Mouse (Mus musculus): ENCODE measurements around the gene Cyp11a1. TPM values are rescaled to one million over a fixed set of nuclear protein-coding genes. Genes with fewer than 3 reads are reported as not detected.

Gene Cyp11a1
- polyA plus RNA-seq, 1 experiment from 2014 or later = 0.16 TPM

DNA sequence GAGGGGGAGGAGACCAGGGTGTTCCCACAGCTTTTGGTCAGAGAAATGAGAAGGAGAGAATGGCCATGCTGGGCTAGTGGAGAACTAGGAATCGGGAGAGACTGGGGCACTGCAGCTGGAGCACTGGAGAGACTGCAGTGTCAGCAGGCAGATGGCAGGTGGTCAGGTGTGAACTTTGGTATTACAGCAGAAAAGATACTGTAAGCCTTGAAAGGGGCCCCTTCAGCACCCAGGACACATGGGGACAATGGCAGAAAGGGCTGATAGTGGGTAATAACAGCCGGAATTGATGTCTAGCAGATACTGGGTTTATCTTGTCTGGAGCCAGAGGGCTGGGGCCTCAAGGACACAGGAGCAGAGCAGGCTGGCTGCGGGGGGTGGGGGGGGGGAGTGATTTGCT is 27.4 kb upstream of the Cyp11a1 start:
- H3K36me3 ChIP-seq (ENCODE audit: control insufficient read depth, insufficient read depth, low read length) = no peaks in the 10 kb centered on the region
- ATAC-seq (ENCODE audit: insufficient read depth, low FRiP score, low TSS enrichment) (no peak), DNase-seq (ENCODE audit: low spot score) (no peak)
- H3K9ac ChIP-seq (ENCODE audit: low read length) = no peak overlapping the region
- 56% methylated on average over 3 of the region's 3 CpGs for WGBS
- H3K4me2 ChIP-seq (ENCODE audit: low read depth) = no peak overlapping the region
- no peak overlapping the region for H3K27ac ChIP-seq (ENCODE audit: low read depth, low read length)
- no peaks in the 10 kb centered on the region for H3K4me1 ChIP-seq (ENCODE audit: control insufficient read depth, insufficient read depth, low read length)
- no peaks in the 10 kb centered on the region for H3K27me3 ChIP-seq (ENCODE audit: control insufficient read depth, insufficient read depth, low read length)
- no peak overlapping the region for H3K4me3 ChIP-seq (ENCODE audit: low read depth, low read length)
- no peaks in the 10 kb centered on the region for H3K9me3 ChIP-seq (ENCODE audit: control insufficient read depth, low read length)

DNA sequence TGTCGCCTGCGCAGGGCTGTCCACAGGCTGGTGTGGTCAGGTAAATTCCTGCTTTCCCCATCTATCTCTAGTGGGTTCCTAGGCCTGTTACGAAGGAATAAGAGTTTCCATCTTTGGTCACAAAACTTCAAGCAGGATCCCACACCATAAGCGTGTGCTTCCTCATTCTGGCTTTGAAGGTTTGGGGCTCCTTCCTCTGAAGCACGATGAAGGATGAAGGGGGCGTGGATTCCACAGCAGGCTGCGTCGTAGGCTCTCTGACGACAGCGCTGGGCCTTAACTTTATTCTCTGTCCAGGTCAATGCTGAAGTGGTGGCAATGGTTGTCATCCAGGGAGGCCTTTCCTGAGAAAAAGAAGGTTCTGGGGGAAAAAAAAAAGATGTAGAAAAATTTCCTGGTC is 25.6 kb upstream of the Cyp11a1 start:
- H3K9me3 ChIP-seq (ENCODE audit: control insufficient read depth, low read length) = no peaks in the 10 kb centered on the region
- H3K27ac ChIP-seq (ENCODE audit: low read depth, low read length) = no peak overlapping the region
- H3K4me2 ChIP-seq (ENCODE audit: low read depth) = no peak overlapping the region
- 77% methylated on average over 10 of the region's 10 CpGs for WGBS
- H3K36me3 ChIP-seq (ENCODE audit: control insufficient read depth, insufficient read depth, low read length) = no peaks in the 10 kb centered on the region
- H3K9ac ChIP-seq (ENCODE audit: low read length) = no peak overlapping the region
- no peak for DNase-seq (ENCODE audit: low spot score)
- no peaks in the 10 kb centered on the region for H3K4me1 ChIP-seq (ENCODE audit: control insufficient read depth, insufficient read depth, low read length)
- no peaks in the 10 kb centered on the region for H3K27me3 ChIP-seq (ENCODE audit: control insufficient read depth, insufficient read depth, low read length)
- H3K4me3 ChIP-seq (ENCODE audit: low read depth, low read length) = no peak overlapping the region
- ATAC-seq (ENCODE audit: insufficient read depth, low FRiP score, low TSS enrichment) = no peak

DNA sequence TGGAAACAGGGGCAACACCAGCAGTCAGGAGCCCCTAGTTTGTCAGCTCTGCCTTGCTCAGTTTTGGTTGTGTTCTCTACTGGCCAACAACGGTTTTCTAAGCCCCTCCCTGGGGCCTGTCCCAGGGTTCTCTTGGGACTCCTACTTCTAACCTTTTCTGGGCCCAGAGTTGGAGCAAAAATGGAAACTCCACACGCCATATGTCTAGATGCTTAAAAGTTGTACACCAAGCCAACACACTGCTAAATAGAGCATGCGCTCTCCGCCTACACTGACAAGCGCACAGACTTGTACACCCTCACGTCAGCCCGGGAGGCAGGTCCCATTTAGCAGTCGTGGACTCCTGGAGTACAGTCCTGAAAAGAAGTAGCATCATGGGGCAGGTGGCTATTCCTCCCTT is 20.9 kb upstream of the Cyp11a1 start:
- 91% methylated on average over 8 of the region's 8 CpGs for WGBS
- DNase-seq (ENCODE audit: low spot score) = no peak

DNA sequence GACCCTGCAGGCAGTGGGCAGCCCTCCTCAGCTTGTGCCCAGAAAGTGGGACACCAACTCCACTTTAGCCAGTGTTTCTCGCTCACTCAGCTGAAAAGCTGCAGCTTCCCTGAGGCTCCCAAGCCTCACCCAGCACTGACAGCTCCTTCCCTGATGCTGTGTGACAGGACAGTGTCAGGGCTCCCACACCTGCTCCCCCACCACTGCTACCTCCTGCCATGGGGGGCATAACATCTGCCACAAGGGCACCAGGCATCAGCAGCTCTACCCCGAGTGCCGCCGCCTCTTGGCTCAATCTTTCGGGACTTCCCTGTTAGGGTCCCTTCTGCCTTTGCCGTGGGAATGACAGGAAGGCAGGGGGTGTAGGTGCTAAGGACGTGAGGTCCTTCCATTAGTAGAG is 19.9 kb upstream of the Cyp11a1 start:
- DNase-seq (ENCODE audit: low spot score) (no peak), ATAC-seq (ENCODE audit: insufficient read depth, low FRiP score, low TSS enrichment) (no peak)
- Histone ChIP-seq H3K4me3 (ENCODE audit: low read depth, low read length) (no peak overlapping the region), H3K27ac (ENCODE audit: low read depth, low read length) (no peak overlapping the region), H3K36me3 (ENCODE audit: control insufficient read depth, insufficient read depth, low read length) (no peaks in the 10 kb centered on the region), H3K9me3 (ENCODE audit: control insufficient read depth, low read length) (no peaks in the 10 kb centered on the region), H3K27me3 (ENCODE audit: control insufficient read depth, insufficient read depth, low read length) (no peaks in the 10 kb centered on the region), H3K4me2 (ENCODE audit: low read depth) (no peak overlapping the region), H3K4me1 (ENCODE audit: control insufficient read depth, insufficient read depth, low read length) (no peaks in the 10 kb centered on the region), H3K9ac (ENCODE audit: low read length) (no peak overlapping the region)
- WGBS = 75% methylated on average over 7 of the region's 7 CpGs

More for the DNA sequence above, 20.9 kb upstream of the Cyp11a1 start:
- ATAC-seq (ENCODE audit: insufficient read depth, low FRiP score, low TSS enrichment) = no peak
- H3K27ac ChIP-seq (ENCODE audit: low read depth, low read length) = no peak overlapping the region
- H3K9me3 ChIP-seq (ENCODE audit: control insufficient read depth, low read length) = no peaks in the 10 kb centered on the region
- H3K4me3 ChIP-seq (ENCODE audit: low read depth, low read length) = no peak overlapping the region
- H3K36me3 ChIP-seq (ENCODE audit: control insufficient read depth, insufficient read depth, low read length) = no peaks in the 10 kb centered on the region
- H3K4me1 ChIP-seq (ENCODE audit: control insufficient read depth, insufficient read depth, low read length) = no peaks in the 10 kb centered on the region
- H3K27me3 ChIP-seq (ENCODE audit: control insufficient read depth, insufficient read depth, low read length) = no peaks in the 10 kb centered on the region
- H3K9ac ChIP-seq (ENCODE audit: low read length) = no peak overlapping the region
- H3K4me2 ChIP-seq (ENCODE audit: low read depth) = no peak overlapping the region

DNA sequence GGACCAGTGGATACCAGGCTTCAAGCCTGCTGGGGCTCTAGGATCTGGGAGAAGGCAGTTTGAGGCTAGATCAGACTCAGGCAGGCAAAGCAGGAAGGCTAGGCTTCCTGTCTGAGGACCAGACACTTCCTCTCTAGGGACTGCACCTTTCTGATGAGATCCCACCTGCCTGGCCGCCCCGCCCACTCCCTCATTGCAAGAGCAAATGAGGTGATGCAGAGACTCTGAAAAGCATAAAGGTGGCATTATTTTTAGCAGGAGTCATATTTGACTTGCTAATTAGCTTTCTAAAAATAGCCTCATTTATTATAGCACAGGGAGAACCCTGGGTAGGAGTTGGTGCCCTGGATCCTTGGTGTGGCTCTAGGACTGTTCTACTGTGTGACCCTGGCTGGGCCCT is 18.1 kb upstream of the Cyp11a1 start:
- H3K36me3 ChIP-seq (ENCODE audit: control insufficient read depth, insufficient read depth, low read length) = no peaks in the 10 kb centered on the region
- H3K9me3 ChIP-seq (ENCODE audit: control insufficient read depth, low read length) = no peaks in the 10 kb centered on the region
- no peak for ATAC-seq (ENCODE audit: insufficient read depth, low FRiP score, low TSS enrichment)
- 90% methylated on average over 2 of the region's 2 CpGs for WGBS
- no peak for DNase-seq (ENCODE audit: low spot score)
- H3K4me1 ChIP-seq (ENCODE audit: control insufficient read depth, insufficient read depth, low read length) = no peaks in the 10 kb centered on the region
- no peak overlapping the region for H3K4me3 ChIP-seq (ENCODE audit: low read depth, low read length)
- H3K27ac ChIP-seq (ENCODE audit: low read depth, low read length) = no peak overlapping the region
- H3K9ac ChIP-seq (ENCODE audit: low read length) = no peak overlapping the region
- H3K27me3 ChIP-seq (ENCODE audit: control insufficient read depth, insufficient read depth, low read length) = no peaks in the 10 kb centered on the region
- no peak overlapping the region for H3K4me2 ChIP-seq (ENCODE audit: low read depth)

DNA sequence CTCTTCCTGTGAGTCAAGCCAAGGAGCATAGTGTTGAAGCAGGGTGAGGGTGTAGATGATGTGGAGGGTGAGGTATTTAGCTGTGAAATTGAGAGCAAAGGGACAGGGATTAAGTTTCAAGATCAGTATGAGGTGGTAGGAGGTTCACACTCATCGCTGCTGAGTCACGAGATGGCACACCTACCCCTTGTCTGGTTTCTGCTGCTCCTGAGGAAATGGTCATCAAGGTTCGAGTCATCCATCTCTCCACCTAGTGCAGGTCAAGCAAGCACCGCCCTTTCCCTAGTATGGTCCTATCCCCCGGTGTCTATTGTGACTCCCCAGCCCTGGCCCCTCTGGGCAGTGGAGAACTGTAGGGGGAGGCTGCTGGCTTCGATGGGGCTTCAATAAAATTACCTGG is 16.9 kb upstream of the Cyp11a1 start:
- Histone ChIP-seq H3K4me3 (ENCODE audit: low read depth, low read length) (no peak overlapping the region), H3K4me1 (ENCODE audit: control insufficient read depth, insufficient read depth, low read length) (no peaks in the 10 kb centered on the region), H3K27me3 (ENCODE audit: control insufficient read depth, insufficient read depth, low read length) (no peaks in the 10 kb centered on the region), H3K9me3 (ENCODE audit: control insufficient read depth, low read length) (no peaks in the 10 kb centered on the region), H3K9ac (ENCODE audit: low read length) (no peak overlapping the region), H3K4me2 (ENCODE audit: low read depth) (no peak overlapping the region), H3K36me3 (ENCODE audit: control insufficient read depth, insufficient read depth, low read length) (no peaks in the 10 kb centered on the region), H3K27ac (ENCODE audit: low read depth, low read length) (no peak overlapping the region)
- WGBS = 80% methylated on average over 6 of the region's 6 CpGs
- no peak for DNase-seq (ENCODE audit: low spot score)
- ATAC-seq (ENCODE audit: insufficient read depth, low FRiP score, low TSS enrichment) = no peak

DNA sequence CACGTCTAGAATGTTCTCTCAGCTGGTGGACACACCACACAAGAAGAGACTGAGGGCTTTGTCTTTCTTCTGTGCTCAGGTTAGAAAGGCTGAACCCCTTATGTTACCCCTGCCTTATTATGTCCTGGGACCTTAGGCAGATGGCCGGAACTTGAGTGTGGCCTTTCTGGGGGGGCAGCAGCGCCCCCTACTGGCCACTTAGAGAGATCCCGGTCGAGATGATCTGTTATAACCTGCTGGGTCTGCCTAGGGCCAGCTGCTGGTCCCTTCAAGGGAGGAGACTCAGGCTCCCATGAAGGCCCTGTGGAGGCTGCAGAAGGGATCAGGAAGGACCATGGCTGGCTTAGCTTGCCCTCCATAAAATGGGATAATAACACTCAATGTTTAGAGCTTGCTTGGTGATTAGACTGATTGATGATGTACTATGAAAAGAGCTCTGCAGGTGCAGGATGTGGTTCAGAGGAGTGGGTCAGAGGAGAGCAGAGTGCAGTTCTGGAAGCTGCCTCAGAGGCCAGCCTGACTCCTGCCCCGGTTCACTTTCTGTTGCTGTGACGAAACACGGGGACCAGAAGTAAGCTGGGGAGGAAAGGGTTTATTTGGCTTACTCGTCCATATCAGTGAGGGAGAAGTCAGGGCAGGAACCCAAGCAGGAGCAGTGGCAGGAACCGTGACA is 15.6 kb upstream of the Cyp11a1 start:
- ATAC-seq (ENCODE audit: insufficient read depth, low FRiP score, low TSS enrichment) = no peak
- Histone ChIP-seq H3K27me3 (ENCODE audit: control insufficient read depth, insufficient read depth, low read length) (no peaks in the 10 kb centered on the region), H3K4me1 (ENCODE audit: control insufficient read depth, insufficient read depth, low read length) (no peaks in the 10 kb centered on the region), H3K9me3 (ENCODE audit: control insufficient read depth, low read length) (no peaks in the 10 kb centered on the region), H3K36me3 (ENCODE audit: control insufficient read depth, insufficient read depth, low read length) (no peaks in the 10 kb centered on the region), H3K27ac (ENCODE audit: low read depth, low read length) (no peak overlapping the region), H3K4me3 (ENCODE audit: low read depth, low read length) (no peak overlapping the region), H3K9ac (ENCODE audit: low read length) (no peak overlapping the region), H3K4me2 (ENCODE audit: low read depth) (no peak overlapping the region)
- 38% methylated on average over 10 of the region's 10 CpGs for WGBS
- peak; percentile 67 for DNase-seq (ENCODE audit: low spot score)

DNA sequence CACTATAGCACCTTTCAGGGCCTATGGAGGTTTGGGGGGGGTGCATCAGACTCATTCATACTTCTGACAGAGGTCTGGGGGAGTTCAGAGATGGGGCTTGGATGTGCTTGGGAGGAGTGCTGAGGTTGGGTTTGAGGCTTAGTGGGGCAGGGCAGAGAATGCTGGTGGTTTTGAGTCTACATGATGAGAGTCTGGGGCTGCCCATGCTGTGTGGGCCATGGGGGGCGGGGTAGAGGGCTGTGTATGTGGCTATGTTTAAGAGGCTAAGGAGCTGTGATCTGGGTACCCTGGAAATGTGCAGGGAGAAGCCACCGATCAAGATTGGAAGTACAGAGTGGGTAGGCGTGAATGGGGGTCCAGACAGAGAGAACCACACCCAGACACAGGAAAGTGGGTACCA is 14.2 kb upstream of the Cyp11a1 start:
- no peak overlapping the region for H3K4me3 ChIP-seq (ENCODE audit: low read depth, low read length)
- H3K9me3 ChIP-seq (ENCODE audit: control insufficient read depth, low read length) = no peaks in the 10 kb centered on the region
- no peak overlapping the region for H3K9ac ChIP-seq (ENCODE audit: low read length)
- no peaks in the 10 kb centered on the region for H3K36me3 ChIP-seq (ENCODE audit: control insufficient read depth, insufficient read depth, low read length)
- no peak overlapping the region for H3K4me2 ChIP-seq (ENCODE audit: low read depth)
- 71% methylated on average over 3 of the region's 3 CpGs for WGBS
- peaks cover 7% of the 10 kb centered on the region; the same call in 1 of the 2 replicates for H3K27me3 ChIP-seq (ENCODE audit: control insufficient read depth, insufficient read depth, low read length)
- ATAC-seq (ENCODE audit: insufficient read depth, low FRiP score, low TSS enrichment) (no peak), DNase-seq (ENCODE audit: low spot score) (no peak)
- no peak overlapping the region for H3K27ac ChIP-seq (ENCODE audit: low read depth, low read length)
- H3K4me1 ChIP-seq (ENCODE audit: control insufficient read depth, insufficient read depth, low read length) = no peaks in the 10 kb centered on the region

DNA sequence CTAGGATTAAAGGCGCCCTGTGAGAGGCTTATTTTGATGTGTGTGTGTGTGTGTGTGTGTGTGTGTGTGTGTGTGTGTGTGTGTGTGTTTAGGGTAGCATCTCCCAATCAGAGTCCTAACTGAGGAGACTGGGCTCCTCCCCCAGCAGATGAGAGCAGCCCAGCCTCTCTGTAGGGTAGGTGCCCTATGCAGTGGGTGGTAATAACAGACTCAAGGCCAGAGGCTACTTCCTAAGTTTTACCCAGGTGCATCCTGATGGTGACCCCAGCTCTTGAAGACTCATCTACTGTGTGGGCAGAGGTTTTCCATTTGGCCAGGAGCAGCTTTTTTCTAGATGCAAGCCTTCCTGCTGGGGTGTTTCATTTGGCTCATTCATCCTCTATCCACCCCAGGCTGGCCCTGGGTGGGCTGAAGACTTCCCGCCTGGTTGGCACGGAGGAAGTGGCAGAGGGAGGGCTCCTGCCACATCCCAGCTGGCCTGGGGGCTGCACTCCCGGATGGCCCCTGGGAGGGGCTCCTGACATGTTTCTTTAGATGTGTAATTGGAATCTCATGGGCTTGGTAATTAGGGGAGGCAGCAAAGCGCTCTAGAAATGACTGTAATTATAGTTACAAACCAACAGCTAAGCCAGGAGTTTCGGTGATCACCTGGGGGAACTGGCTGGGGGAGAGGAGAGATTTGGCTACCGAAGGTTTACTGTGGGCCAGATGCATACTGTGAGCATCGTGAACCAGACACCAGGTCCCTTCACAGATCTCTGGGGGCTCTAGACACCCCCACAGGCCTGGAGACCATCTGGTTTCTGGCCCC is 13.2 kb upstream of the Cyp11a1 start:
- H3K36me3 ChIP-seq (ENCODE audit: control insufficient read depth, insufficient read depth, low read length) = no peaks in the 10 kb centered on the region
- no peaks in the 10 kb centered on the region for H3K9me3 ChIP-seq (ENCODE audit: control insufficient read depth, low read length)
- WGBS = 51% methylated on average over 8 of the region's 8 CpGs
- no peak overlapping the region for H3K27ac ChIP-seq (ENCODE audit: low read depth, low read length)
- DNase-seq (ENCODE audit: low spot score) (no peak), ATAC-seq (ENCODE audit: insufficient read depth, low FRiP score, low TSS enrichment) (no peak)
- H3K27me3 ChIP-seq (ENCODE audit: control insufficient read depth, insufficient read depth, low read length) = peaks cover 9% of the 10 kb centered on the region
- H3K9ac ChIP-seq (ENCODE audit: low read length) = no peak overlapping the region
- H3K4me3 ChIP-seq (ENCODE audit: low read depth, low read length) = no peak overlapping the region
- H3K4me2 ChIP-seq (ENCODE audit: low read depth) = no peak overlapping the region
- H3K4me1 ChIP-seq (ENCODE audit: control insufficient read depth, insufficient read depth, low read length) = peaks cover 4% of the 10 kb centered on the region; the same call in 1 of the 2 replicates
